Mouse (Mus musculus) bone marrow macrophage, adult 2 months (primary cell): ENCODE results near the gene Map3k21.

Source experiments
- CTCF ChIP-seq: IDR thresholded peaks from 2 replicates; pipeline ENCODE4 v1.5.1; 2012; ENCODE audit warnings: low read depth, mild to moderate bottlenecking, low read length, moderate library complexity
- POLR2A ChIP-seq: IDR thresholded peaks from 2 replicates; pipeline ENCODE4 v1.6.1; 2012; ENCODE audit warnings: mild to moderate bottlenecking, low read depth, low read length, borderline replicate concordance

- TF ChIP-seq CTCF (no peak), POLR2A (no peak)
Measured at GRCm38 (mm10) chr8:125920281-125920680, 10.0 kb downstream of the Map3k21 start.
